Mouse (Mus musculus) CH12.LX (cell line): Measurements from ENCODE around the gene Cldn19.

Experiments used
- CTCF ChIP-seq, 2 experiments: IDR thresholded peaks in 1 of 2; conservative IDR thresholded peaks in 1 of 2; 2 replicates each; pipeline ENCODE4 v1.5.1; 2011 to 2012; ENCODE audit warnings: low read depth in 2 of 2, low read length in 2 of 2, improper control_type of control experiment in 1 of 2, inconsistent platforms in 1 of 2, mild to moderate bottlenecking in 1 of 2, moderate library complexity in 1 of 2
- JUND ChIP-seq: conservative IDR thresholded peaks from 2 replicates; pipeline ENCODE4 v1.6.1; 2011; ENCODE audit warnings: low read depth, low read length, improper control_type of control experiment
- MAFK ChIP-seq: IDR thresholded peaks from 2 replicates; pipeline ENCODE4 v1.6.1; 2011; ENCODE audit warnings: low read length, improper control_type of control experiment; ENCODE audit not compliant: insufficient replicate concordance
- POLR2A ChIP-seq: IDR thresholded peaks from 2 replicates; pipeline ENCODE4 v1.6.1; 2011; ENCODE audit warnings: low read depth, mild to moderate bottlenecking, improper control_type of control experiment, low read length
- POLR2AphosphoS2 ChIP-seq: IDR thresholded peaks from 2 replicates; pipeline ENCODE4 v1.6.1; 2011; ENCODE audit warnings: low read depth, low read length, improper control_type of control experiment
- SIN3A ChIP-seq: IDR thresholded peaks from 2 replicates; pipeline ENCODE4 v1.6.1; 2012; ENCODE audit warnings: low read length, improper control_type of control experiment, inconsistent platforms
- SMC3 ChIP-seq: IDR thresholded peaks from 2 replicates; pipeline ENCODE4 v1.6.1; 2011; ENCODE audit warnings: low read depth, low read length, improper control_type of control experiment
- TCF12 ChIP-seq: IDR thresholded peaks from 2 replicates; pipeline ENCODE4 v1.6.1; 2014; ENCODE audit warnings: low read depth, mild to moderate bottlenecking, inconsistent platforms, low read length, improper control_type of control experiment
- USF1 ChIP-seq: IDR thresholded peaks from 2 replicates; pipeline ENCODE4 v1.6.1; 2014; ENCODE audit warnings: low read depth, mild to moderate bottlenecking, inconsistent platforms, low read length, improper control_type of control experiment

DNA sequence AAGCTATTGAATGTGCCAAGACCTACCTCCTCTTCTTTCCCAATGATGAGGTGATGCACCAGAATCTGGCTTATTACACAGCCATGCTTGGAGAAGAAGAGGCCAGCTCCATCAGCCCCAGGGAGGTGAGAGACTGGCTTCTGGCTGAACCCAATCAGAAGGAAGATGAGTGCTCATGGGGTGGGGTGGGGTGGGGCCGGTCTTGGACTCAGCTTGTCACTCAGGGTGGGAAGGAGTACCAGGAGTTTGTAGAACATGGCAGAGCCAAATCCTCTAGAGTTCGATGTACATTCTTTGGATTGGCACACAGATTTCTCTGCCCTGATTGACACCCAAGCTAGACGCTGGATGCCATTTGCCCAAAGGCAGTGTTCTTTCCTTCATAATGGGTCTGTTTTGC, 16.6 kb upstream of the Cldn19 start:
- TF ChIP-seq SMC3: no peak
- no peak for TF ChIP-seq CTCF (conservative IDR thresholded peaks at IDR 0.05 in 1 of 2, IDR thresholded peaks at IDR 0.05 in 1 of 2; ENCODE audit: low read depth in 2 of 2, low read length in 2 of 2)
- TF ChIP-seq JUND: no peak
- TF ChIP-seq POLR2AphosphoS2: no peak
- no peak for TF ChIP-seq SIN3A
- TF ChIP-seq POLR2A: no peak
- no peak for TF ChIP-seq TCF12
- TF ChIP-seq MAFK: no peak
- TF ChIP-seq USF1: no peak
